Mouse (Mus musculus): Measurements from ENCODE around the gene Strap. TPM values are rescaled to one million over a fixed set of nuclear protein-coding genes. Genes with fewer than 3 reads are reported as not detected.

Gene Strap
- 78.1 and 109 TPM in 2 replicates for total RNA-seq (2012; rRNA removed)

- peaks cover 5% of the 10 kb centered on the region; the same call in 1 of the 2 replicates for H3K36me3 ChIP-seq (ENCODE audit: control insufficient read depth, insufficient read depth, low read length, poor library complexity, severe bottlenecking)
- peak within 1 kb of the TSS; percentile 98 to 99 for H3K4me3 ChIP-seq (ENCODE audit: insufficient read depth in 1 of 2, low read depth in 1 of 2, low read length in 2 of 2, poor library complexity in 1 of 2, severe bottlenecking in 1 of 2)
- in situ Hi-C loops (cut with MboI; ENCODE audit: low sequenced_read_pairs in 2 of 2, unreplicated experiment in 2 of 2), result no loop called here
- peak within 1 kb of the TSS; percentile 97 for H3K9ac ChIP-seq (ENCODE audit: insufficient read depth, low read depth, low read length, poor library complexity, severe bottlenecking)
- H3K4me1 ChIP-seq (ENCODE audit: control insufficient read depth in 2 of 2, insufficient read depth in 2 of 2, low read length in 2 of 2, poor library complexity in 1 of 2), result peaks cover 0 to 8% of the 10 kb centered on the region in 2 experiments; a peak in 1 of 4 replicates
- H3K27ac ChIP-seq (ENCODE audit: insufficient read depth, low read depth, low read length, poor library complexity, severe bottlenecking), result peak within 1 kb of the TSS; percentile 84
- TF ChIP-seq HCFC1 (IDR thresholded peaks at IDR 0.05; ENCODE audit: borderline replicate concordance, insufficient read depth, low read length) (0 out of 2 replicates have a peak, but pooled peaks have one; percentile 41), ZC3H11A (IDR thresholded peaks at IDR 0.05; ENCODE audit: borderline replicate concordance, low read depth, low read length) (no peak), MAFK (IDR thresholded peaks at IDR 0.05; ENCODE audit: insufficient read depth, low read depth, low read length) (no peak)
- peak; percentile 72 for DNase-seq (ENCODE audit: low read depth, low spot score)
- H3K9me3 ChIP-seq (ENCODE audit: control insufficient read depth, insufficient read depth, low read depth, low read length), result no peaks in the 10 kb centered on the region
Measured at GRCm38 (mm10) chr6:137734846-137735609, at the start of gene Strap. Gene Strap, plus strand, starts transcription at chr6:137735078.

GRCm38 (mm10) chr6:137687667-137688066 is 47.2 kb upstream of the Strap start:
- TF ChIP-seq MAFK (IDR thresholded peaks at IDR 0.05; ENCODE audit: insufficient read depth, low read depth, low read length) (no peak), CHD2 (IDR thresholded peaks at IDR 0.05; ENCODE audit: low read depth, low read length) (no peak), ZNF384 (IDR thresholded peaks at IDR 0.05; ENCODE audit: low read depth, low read length) (no peak), ZC3H11A (IDR thresholded peaks at IDR 0.05; ENCODE audit: borderline replicate concordance, low read depth, low read length) (no peak), HCFC1 (IDR thresholded peaks at IDR 0.05; ENCODE audit: borderline replicate concordance, insufficient read depth, low read length) (no peak)
- H3K4me3 ChIP-seq (ENCODE audit: insufficient read depth in 1 of 2, low read depth in 1 of 2, low read length in 2 of 2, poor library complexity in 1 of 2, severe bottlenecking in 1 of 2), result no peak overlapping the region
- in situ Hi-C loops (cut with MboI; ENCODE audit: low sequenced_read_pairs in 2 of 2, unreplicated experiment in 2 of 2), result no loop called here
- H3K4me1 ChIP-seq (ENCODE audit: control insufficient read depth in 2 of 2, insufficient read depth in 2 of 2, low read length in 2 of 2, poor library complexity in 1 of 2), result no peaks in the 10 kb centered on the region
- no peaks in the 10 kb centered on the region for H3K9me3 ChIP-seq (ENCODE audit: control insufficient read depth, insufficient read depth, low read depth, low read length)
- DNase-seq (ENCODE audit: low read depth, low spot score), result no peak
- no peaks in the 10 kb centered on the region for H3K36me3 ChIP-seq (ENCODE audit: control insufficient read depth, insufficient read depth, low read length, poor library complexity, severe bottlenecking)
- H3K27ac ChIP-seq (ENCODE audit: insufficient read depth, low read depth, low read length, poor library complexity, severe bottlenecking), result no peak overlapping the region
- no peak overlapping the region for H3K9ac ChIP-seq (ENCODE audit: insufficient read depth, low read depth, low read length, poor library complexity, severe bottlenecking)

- Histone ChIP-seq H3K4me1 (ENCODE audit: control insufficient read depth in 2 of 2, insufficient read depth in 2 of 2, low read length in 2 of 2, poor library complexity in 1 of 2) (no peaks in the 10 kb centered on the region), H3K9me3 (ENCODE audit: control insufficient read depth, insufficient read depth, low read depth, low read length) (no peaks in the 10 kb centered on the region), H3K9ac (ENCODE audit: insufficient read depth, low read depth, low read length, poor library complexity, severe bottlenecking) (no peak overlapping the region), H3K4me3 (ENCODE audit: insufficient read depth in 1 of 2, low read depth in 1 of 2, low read length in 2 of 2, poor library complexity in 1 of 2, severe bottlenecking in 1 of 2) (no peak overlapping the region), H3K36me3 (ENCODE audit: control insufficient read depth, insufficient read depth, low read length, poor library complexity, severe bottlenecking) (no peaks in the 10 kb centered on the region), H3K27ac (ENCODE audit: insufficient read depth, low read depth, low read length, poor library complexity, severe bottlenecking) (no peak overlapping the region)
- in situ Hi-C loops (cut with MboI; ENCODE audit: low sequenced_read_pairs in 2 of 2, unreplicated experiment in 2 of 2), result no loop called here
- TF ChIP-seq CHD2 (IDR thresholded peaks at IDR 0.05; ENCODE audit: low read depth, low read length) (no peak), ZNF384 (IDR thresholded peaks at IDR 0.05; ENCODE audit: low read depth, low read length) (no peak), ZC3H11A (IDR thresholded peaks at IDR 0.05; ENCODE audit: borderline replicate concordance, low read depth, low read length) (no peak), MAFK (IDR thresholded peaks at IDR 0.05; ENCODE audit: insufficient read depth, low read depth, low read length) (no peak)
- DNase-seq (ENCODE audit: low read depth, low spot score), result no peak
Measured at GRCm38 (mm10) chr6:137688079-137688478, 46.8 kb upstream of the Strap start.

GRCm38 (mm10) chr6:137688506-137689105 is 46.3 kb upstream of the Strap start:
- TF ChIP-seq ZC3H11A (IDR thresholded peaks at IDR 0.05; ENCODE audit: borderline replicate concordance, low read depth, low read length), result no peak
- TF ChIP-seq HCFC1 (IDR thresholded peaks at IDR 0.05; ENCODE audit: borderline replicate concordance, insufficient read depth, low read length), result no peak
- no peak for TF ChIP-seq ZNF384 (IDR thresholded peaks at IDR 0.05; ENCODE audit: low read depth, low read length)
- TF ChIP-seq MAFK (IDR thresholded peaks at IDR 0.05; ENCODE audit: insufficient read depth, low read depth, low read length), result no peak
- TF ChIP-seq CHD2 (IDR thresholded peaks at IDR 0.05; ENCODE audit: low read depth, low read length), result no peak
- DNase-seq (ENCODE audit: low read depth, low spot score), result no peak
- Histone ChIP-seq H3K9ac (ENCODE audit: insufficient read depth, low read depth, low read length, poor library complexity, severe bottlenecking) (no peak overlapping the region), H3K27ac (ENCODE audit: insufficient read depth, low read depth, low read length, poor library complexity, severe bottlenecking) (no peak overlapping the region), H3K4me3 (ENCODE audit: insufficient read depth in 1 of 2, low read depth in 1 of 2, low read length in 2 of 2, poor library complexity in 1 of 2, severe bottlenecking in 1 of 2) (no peak overlapping the region), H3K9me3 (ENCODE audit: control insufficient read depth, insufficient read depth, low read depth, low read length) (no peaks in the 10 kb centered on the region), H3K36me3 (ENCODE audit: control insufficient read depth, insufficient read depth, low read length, poor library complexity, severe bottlenecking) (no peaks in the 10 kb centered on the region), H3K4me1 (ENCODE audit: control insufficient read depth in 2 of 2, insufficient read depth in 2 of 2, low read length in 2 of 2, poor library complexity in 1 of 2) (no peaks in the 10 kb centered on the region)
- in situ Hi-C loops (cut with MboI; ENCODE audit: low sequenced_read_pairs in 2 of 2, unreplicated experiment in 2 of 2), result no loop called here
